Mouse (Mus musculus) telencephalon, adult 2 months (tissue): ENCODE data around the gene Mpp3.
A peak's percentile ranks its signal among the peaks of the same experiment; 100 is the strongest.

Source experiments
- DNase-seq: peaks from one replicate; pipeline ENCODE4 v3.0.0-alpha.2; 2011; ENCODE audit warnings: low read depth, low spot score

Mpp3 gene

GRCm38 (mm10) chr11:102028087-102028816, at the start of gene Mpp3:
Gene Mpp3 (minus strand): TSS chr11:102028461.
- DNase-seq: no peak

DNA sequence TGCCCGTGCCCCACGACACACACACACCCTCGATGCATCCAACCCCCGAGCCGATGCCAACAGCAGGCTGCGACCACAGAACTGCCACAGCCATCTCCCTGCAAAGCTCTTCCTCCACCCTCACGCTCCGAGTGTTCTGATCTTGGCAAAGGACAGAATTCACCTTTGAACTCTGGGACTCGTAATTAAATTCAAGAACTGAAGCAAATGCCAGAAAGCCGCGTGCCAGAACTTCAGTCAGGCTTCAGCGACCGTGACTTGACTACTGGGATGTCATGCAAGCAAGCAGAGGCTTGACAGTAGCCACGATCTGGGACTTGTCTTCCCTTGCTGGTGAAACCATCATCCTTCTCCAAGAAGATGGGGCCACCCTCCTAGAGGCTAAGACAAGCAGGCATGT, 45.5 kb upstream of the Mpp3 start:
- no peak for DNase-seq

GRCm38 (mm10) chr11:102072729-102073128, 44.5 kb upstream of the Mpp3 start:
- no peak for DNase-seq

GRCm38 (mm10) chr11:102070426-102070825, 42.2 kb upstream of the Mpp3 start:
- DNase-seq: no peak

DNA sequence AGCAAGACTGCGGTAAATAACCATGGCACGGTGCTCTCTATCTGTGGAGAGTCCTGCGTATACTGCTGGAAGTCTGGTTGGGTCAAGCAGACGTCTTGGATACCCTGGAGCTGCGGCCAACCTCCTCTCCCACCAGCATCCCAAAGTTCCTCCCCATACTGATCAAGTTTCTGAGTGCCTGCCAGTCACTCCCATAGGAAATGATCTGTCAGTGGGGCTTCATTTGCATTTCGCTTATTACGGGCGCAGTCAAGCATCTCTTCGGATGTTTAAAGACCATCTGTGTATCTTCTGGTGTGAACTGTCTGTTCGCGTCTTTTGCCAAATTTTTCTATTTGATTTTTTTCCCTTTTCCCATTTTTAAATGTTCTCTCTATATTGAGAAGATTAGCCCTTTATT, 41.4 kb upstream of the Mpp3 start:
- peak; percentile 24 for DNase-seq

DNA sequence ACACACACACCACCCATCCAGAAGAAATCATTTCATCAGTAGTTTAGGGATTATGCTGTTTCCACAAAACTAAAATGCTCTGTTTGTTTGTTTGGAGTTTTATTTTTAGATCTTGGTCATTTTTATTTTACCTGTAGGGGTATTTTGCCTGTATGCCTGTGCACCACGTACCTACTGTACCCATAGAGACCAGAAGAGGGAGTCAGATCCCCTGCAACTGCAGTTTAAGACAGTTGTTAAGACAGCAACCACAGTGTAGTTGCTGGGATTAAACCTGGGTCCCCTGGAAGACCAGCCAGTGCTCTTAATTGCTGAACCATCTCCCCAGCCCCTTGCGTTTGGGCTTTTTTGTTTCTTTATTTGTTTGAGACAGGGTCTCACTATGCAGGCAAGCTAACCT, 40.7 kb upstream of the Mpp3 start:
- DNase-seq: no peak

DNA sequence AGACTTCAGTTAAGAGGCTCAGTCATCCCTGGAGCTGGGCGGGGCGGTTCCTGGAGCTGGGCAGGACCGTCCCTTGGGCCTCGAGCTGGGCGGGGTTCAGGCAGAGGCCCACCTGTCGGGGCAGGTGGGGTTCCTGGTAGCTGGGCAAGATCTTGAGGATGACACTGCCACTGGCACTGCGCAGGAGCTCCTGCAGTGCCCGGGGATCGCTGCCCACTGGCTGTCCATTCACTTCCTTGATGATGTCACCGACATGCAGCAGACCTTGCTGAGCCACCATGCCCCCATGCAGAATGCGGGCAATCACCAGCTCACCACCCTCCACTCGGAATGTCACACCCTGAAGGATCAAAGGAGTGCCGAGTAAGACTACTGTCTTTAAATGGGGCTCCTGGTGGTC, 34.8 kb upstream of the Mpp3 start:
- no peak for DNase-seq

GRCm38 (mm10) chr11:102061941-102062473, 33.7 kb upstream of the Mpp3 start:
- DNase-seq: no peak

- peak; percentile 49 for DNase-seq
Measured at GRCm38 (mm10) chr11:102061236-102061940, 33.1 kb upstream of the Mpp3 start.

DNA sequence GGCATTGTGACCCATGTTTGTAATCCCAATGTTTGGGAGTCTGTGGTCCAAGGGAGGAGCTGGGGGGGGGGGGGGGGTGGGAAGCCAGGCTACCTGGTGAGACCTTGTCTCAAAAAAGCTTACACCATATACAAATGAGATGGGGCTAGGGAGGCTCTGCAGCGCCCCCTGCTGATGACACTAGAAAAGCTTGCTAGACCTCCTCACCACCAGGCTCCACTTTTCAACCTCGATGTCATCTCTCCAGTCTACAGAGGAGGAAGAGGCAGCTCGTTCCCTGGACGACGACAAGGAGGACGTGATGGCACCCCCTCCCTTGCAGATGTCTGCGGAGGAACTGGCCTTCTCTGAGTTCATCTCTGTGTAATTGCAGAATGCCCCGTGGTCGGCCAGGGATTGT, 25.6 kb upstream of the Mpp3 start:
- no peak for DNase-seq

DNA sequence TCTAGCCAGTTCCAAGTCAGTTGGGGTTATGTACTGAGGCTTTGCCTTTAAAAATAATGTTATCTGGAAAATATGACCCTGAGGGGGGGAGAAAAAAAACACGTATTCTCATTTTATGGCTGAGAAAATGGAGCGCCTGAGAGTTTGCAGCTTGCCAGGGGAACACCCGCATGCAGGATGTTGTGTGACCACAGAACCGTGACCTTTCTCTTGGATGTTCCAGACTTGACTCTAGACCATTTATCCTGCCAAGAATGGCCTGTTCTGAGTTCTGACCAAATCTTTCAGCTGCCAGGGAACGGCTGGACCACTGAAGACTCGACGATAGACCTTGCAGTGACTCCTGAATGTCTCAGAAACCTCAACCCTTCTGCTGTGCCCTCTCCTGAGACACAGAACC, 24.9 kb upstream of the Mpp3 start:
- no peak for DNase-seq

- DNase-seq: no peak
Measured at GRCm38 (mm10) chr11:102052697-102053096, 24.4 kb upstream of the Mpp3 start.

GRCm38 (mm10) chr11:102051954-102052353, 23.7 kb upstream of the Mpp3 start:
- no peak for DNase-seq

DNA sequence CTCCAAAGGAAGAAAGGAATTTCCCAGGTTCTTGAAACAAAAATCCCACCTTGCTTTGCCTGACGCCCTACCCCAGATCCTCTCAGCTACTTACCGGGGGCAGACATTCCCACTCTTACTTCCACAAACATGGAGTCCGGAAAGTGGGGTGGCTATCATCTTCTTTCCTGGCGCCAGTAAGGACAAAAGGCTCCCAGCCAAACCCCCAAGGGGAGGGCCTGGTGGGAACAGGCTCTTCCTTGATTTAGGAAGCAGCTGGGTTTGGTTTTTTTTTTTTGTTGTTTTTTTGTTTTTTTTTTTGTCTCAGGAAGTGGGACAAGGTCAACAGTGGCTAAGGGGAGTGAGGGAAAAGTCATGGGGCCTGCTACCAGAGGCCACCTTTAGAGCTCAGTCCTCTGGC, 23.3 kb upstream of the Mpp3 start:
- DNase-seq: no peak

DNA sequence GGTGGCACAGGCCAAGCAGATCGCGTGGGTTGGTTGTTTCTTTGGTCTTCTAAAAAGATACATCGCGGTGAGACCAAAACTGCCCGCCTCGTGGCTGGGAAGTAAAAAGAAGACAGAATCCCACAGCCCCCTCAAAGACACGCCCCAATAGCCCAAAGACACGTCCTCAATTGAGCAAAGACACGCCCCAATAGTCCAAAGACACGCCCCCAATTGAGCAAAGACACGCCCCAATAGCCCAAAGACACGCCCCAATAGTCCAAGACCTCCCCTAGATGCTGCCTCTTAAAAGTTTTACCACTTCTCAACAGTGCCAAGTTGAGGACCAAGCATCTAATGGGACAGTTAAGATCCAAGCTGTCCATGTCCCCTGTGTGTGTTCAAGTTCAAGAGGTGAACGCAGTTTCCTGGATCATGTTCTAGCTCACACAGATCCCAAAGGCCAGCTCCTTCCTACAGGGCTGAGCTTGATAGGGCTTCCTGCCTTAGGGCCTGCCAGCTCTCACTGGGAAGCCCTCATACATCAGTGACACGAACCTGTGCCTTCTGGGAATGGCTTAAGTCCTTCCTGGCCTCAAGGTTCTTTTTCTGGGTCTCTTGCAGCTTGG, 21.7 kb upstream of the Mpp3 start:
- no peak for DNase-seq

DNA sequence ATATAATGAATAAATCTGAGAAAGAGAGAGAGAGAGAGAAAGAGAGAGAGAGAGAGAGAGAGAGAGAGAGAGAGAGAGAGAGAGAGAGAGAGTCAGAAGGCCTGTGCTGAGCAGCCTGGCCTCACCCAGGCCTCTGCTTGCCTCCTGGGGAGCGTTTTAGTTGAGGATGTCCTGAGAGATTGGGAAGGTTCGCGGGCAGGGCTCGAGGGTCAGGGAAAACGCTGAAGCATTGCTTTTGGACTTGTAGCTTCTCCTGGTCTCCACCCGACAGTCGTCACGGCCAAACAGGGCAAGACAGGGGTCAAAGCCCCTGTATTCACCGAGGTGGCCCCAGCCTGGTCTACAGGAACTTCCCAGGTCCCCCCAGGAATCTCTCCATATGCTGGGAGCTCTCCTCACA, 18.3 kb upstream of the Mpp3 start:
- DNase-seq: no peak

- DNase-seq: no peak
Measured at GRCm38 (mm10) chr11:102044691-102045212, 16.5 kb upstream of the Mpp3 start.

- DNase-seq: no peak
Measured at GRCm38 (mm10) chr11:102043381-102043780, 15.1 kb upstream of the Mpp3 start.

DNA sequence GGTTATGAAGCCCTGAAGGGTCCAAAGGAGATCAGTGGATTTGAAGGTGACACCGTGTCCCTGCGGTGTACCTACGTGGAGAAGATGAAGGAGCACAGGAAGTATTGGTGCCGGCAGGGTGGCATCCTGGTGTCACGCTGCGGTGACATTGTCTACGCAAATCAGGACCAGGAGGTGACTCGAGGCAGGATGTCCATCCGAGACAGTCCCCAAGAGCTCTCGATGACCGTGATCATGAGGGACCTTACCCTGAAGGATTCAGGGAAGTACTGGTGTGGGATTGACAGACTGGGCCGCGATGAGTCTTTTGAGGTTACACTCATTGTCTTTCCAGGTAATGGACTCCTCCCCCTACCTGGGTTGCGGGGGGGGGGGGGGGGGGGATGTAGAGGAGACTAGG, 14.7 kb upstream of the Mpp3 start:
- no peak for DNase-seq

DNA sequence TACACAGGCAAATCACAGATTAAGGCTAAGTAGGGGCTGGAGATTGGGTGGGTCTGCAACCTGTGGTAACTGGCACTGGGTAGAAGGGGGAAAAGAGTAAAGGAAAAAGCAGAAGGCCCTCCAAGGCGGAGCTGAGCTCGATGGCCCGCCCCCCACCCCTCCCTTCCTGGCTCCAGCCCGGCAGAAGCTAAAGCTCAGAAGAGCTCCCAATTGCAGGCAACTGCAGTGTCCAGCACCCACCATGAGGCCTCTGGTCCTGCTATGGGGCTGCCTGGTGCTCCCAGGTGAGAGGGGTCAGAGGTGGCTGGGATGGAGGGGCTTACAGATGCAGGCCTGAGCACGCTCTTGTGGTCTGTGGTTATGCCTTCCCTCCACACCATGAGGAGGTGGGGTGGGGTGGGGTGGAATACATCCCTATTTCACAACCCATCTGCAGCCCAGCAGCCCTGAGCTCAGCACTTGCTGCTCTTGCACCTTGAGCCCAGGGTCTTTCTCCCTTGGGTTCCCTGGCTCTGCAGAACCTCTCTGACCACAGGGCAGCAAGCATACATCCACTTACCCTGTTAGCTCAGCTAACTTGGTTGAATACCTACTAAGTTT, 13.2 kb upstream of the Mpp3 start, which contains the start of gene Cd300lg:
TSS of gene Cd300lg (plus strand) at position 160 of the 600 bp plus-strand sequence.
- DNase-seq: no peak

- DNase-seq: no peak
Measured at GRCm38 (mm10) chr11:102040646-102041045, 12.4 kb upstream of the Mpp3 start.

DNA sequence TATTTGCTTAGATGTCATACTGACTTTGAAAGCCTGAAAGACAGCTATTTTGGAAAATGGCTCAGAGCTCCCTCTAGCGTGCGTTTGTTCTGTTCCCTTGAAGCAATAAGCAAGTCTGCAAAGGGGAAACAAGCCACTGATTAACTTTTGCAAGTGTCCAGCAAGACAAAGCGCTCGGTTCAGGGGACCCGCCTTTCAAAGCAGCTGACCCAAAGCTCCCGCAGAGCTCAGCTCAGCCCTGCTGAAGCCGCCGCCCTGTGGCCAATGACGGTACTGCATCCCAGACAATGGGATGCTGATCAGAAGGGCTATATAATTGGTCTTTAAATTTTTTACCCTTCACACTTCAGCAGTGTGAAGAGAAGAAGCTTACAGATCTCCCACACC, 11.9 kb upstream of the Mpp3 start:
- peak; percentile 62 for DNase-seq
